Mouse (Mus musculus): ENCODE data around the gene Gast. TPM values are rescaled to one million over a fixed set of nuclear protein-coding genes. Genes with fewer than 3 reads are reported as not detected.

Gast gene
- polyA plus RNA-seq, 1 experiment from 2014 or later, result 1.7 TPM

- H3K36me3 ChIP-seq, result peaks cover 90% of the 10 kb centered on the region
- no peak overlapping the region for H3K27ac ChIP-seq
- no peaks in the 10 kb centered on the region for H3K9me3 ChIP-seq
- WGBS, result 90% methylated on average over 9 of the region's 9 CpGs
- no peak overlapping the region for H3K4me2 ChIP-seq
- H3K4me1 ChIP-seq (replicated peaks), result no peaks in the 10 kb centered on the region
- ATAC-seq (ENCODE audit: low FRiP score), result no peak
- no peak overlapping the region for H3K9ac ChIP-seq
- no peaks in the 10 kb centered on the region for H3K27me3 ChIP-seq
- H3K4me3 ChIP-seq, result no peak overlapping the region
Observed at GRCm38 (mm10) chr11:100375127-100375526, 40.9 kb downstream of the Gast start.

GRCm38 (mm10) chr11:100376005-100376404 lies 41.8 kb downstream of the Gast start:
- Histone ChIP-seq H3K9me3 (no peaks in the 10 kb centered on the region), H3K27me3 (no peaks in the 10 kb centered on the region), H3K4me3 (no peak overlapping the region), H3K27ac (no peak overlapping the region), H3K4me2 (no peak overlapping the region), H3K4me1 (replicated peaks) (no peaks in the 10 kb centered on the region), H3K36me3 (peaks cover 90% of the 10 kb centered on the region), H3K9ac (no peak overlapping the region)
- no peak for ATAC-seq (ENCODE audit: low FRiP score)
- WGBS, result 76% methylated on average over 4 of the region's 4 CpGs

- no peak overlapping the region; the same call in 1 of the 2 replicates for H3K27ac ChIP-seq
- no peak overlapping the region for H3K4me3 ChIP-seq
- no peaks in the 10 kb centered on the region for H3K9me3 ChIP-seq
- no peaks in the 10 kb centered on the region for H3K27me3 ChIP-seq
- H3K4me2 ChIP-seq, result no peak overlapping the region
- 91% methylated on average over 21 of the region's 21 CpGs for WGBS
- no peaks in the 10 kb centered on the region for H3K4me1 ChIP-seq (replicated peaks)
- no peak for ATAC-seq (ENCODE audit: low FRiP score)
- no peak overlapping the region for H3K9ac ChIP-seq
- H3K36me3 ChIP-seq, result peaks cover 90% of the 10 kb centered on the region
Observed at GRCm38 (mm10) chr11:100376746-100377389, 42.7 kb downstream of the Gast start.

GRCm38 (mm10) chr11:100377989-100378388 lies 43.8 kb downstream of the Gast start:
- H3K27me3 ChIP-seq, result no peaks in the 10 kb centered on the region
- 96% methylated on average over 14 of the region's 14 CpGs for WGBS
- H3K9me3 ChIP-seq, result no peaks in the 10 kb centered on the region
- H3K27ac ChIP-seq, result no peak overlapping the region
- ATAC-seq (ENCODE audit: low FRiP score), result no peak
- H3K4me3 ChIP-seq, result no peak overlapping the region
- H3K9ac ChIP-seq, result no peak overlapping the region
- no peaks in the 10 kb centered on the region for H3K4me1 ChIP-seq (replicated peaks)
- H3K36me3 ChIP-seq, result peaks cover 91% of the 10 kb centered on the region
- no peak overlapping the region for H3K4me2 ChIP-seq

GRCm38 (mm10) chr11:100378446-100378845 lies 44.2 kb downstream of the Gast start:
- no peaks in the 10 kb centered on the region for H3K9me3 ChIP-seq
- H3K27ac ChIP-seq, result no peak overlapping the region
- H3K4me3 ChIP-seq, result no peak overlapping the region
- no peak overlapping the region for H3K9ac ChIP-seq
- no peaks in the 10 kb centered on the region for H3K27me3 ChIP-seq
- peaks cover 91% of the 10 kb centered on the region for H3K36me3 ChIP-seq
- H3K4me2 ChIP-seq, result no peak overlapping the region
- WGBS, result 89% methylated on average over 5 of the region's 5 CpGs
- no peaks in the 10 kb centered on the region for H3K4me1 ChIP-seq (replicated peaks)
- no peak for ATAC-seq (ENCODE audit: low FRiP score)

GRCm38 (mm10) chr11:100379311-100379710 lies 45.1 kb downstream of the Gast start:
- WGBS, result 96% methylated on average over 4 of the region's 4 CpGs
- no peak for ATAC-seq (ENCODE audit: low FRiP score)

GRCm38 (mm10) chr11:100382682-100383081 lies 48.5 kb downstream of the Gast start:
- no peak overlapping the region for H3K9ac ChIP-seq
- no peak overlapping the region for H3K4me2 ChIP-seq
- H3K27ac ChIP-seq, result no peak overlapping the region
- no peak overlapping the region for H3K4me3 ChIP-seq
- H3K36me3 ChIP-seq, result peaks cover 84% of the 10 kb centered on the region
- H3K9me3 ChIP-seq, result no peaks in the 10 kb centered on the region
- 84% methylated on average over 6 of the region's 6 CpGs for WGBS
- H3K4me1 ChIP-seq (replicated peaks), result peaks cover 3% of the 10 kb centered on the region
- H3K27me3 ChIP-seq, result no peaks in the 10 kb centered on the region
- ATAC-seq (ENCODE audit: low FRiP score), result no peak

More at GRCm38 (mm10) chr11:100379311-100379710, 45.1 kb downstream of the Gast start:
- no peak overlapping the region for H3K4me3 ChIP-seq
- H3K9ac ChIP-seq, result no peak overlapping the region
- no peak overlapping the region for H3K27ac ChIP-seq
- no peak overlapping the region for H3K4me2 ChIP-seq
- no peaks in the 10 kb centered on the region for H3K9me3 ChIP-seq
- H3K36me3 ChIP-seq, result peaks cover 91% of the 10 kb centered on the region
- H3K4me1 ChIP-seq (replicated peaks), result no peaks in the 10 kb centered on the region
- no peaks in the 10 kb centered on the region for H3K27me3 ChIP-seq

- 89% methylated on average over 3 of the region's 3 CpGs for WGBS
- H3K4me2 ChIP-seq, result no peak overlapping the region
- H3K4me1 ChIP-seq (replicated peaks), result peaks cover 17% of the 10 kb centered on the region
- H3K27ac ChIP-seq, result no peak overlapping the region
- no peak overlapping the region for H3K9ac ChIP-seq
- no peaks in the 10 kb centered on the region for H3K27me3 ChIP-seq
- no peak for ATAC-seq (ENCODE audit: low FRiP score)
- H3K9me3 ChIP-seq, result no peaks in the 10 kb centered on the region
- peaks cover 65% of the 10 kb centered on the region for H3K36me3 ChIP-seq
- no peak overlapping the region for H3K4me3 ChIP-seq
Observed at GRCm38 (mm10) chr11:100385016-100385415, 50.8 kb downstream of the Gast start.

GRCm38 (mm10) chr11:100386586-100386985 lies 52.4 kb downstream of the Gast start:
- no peak overlapping the region for H3K4me3 ChIP-seq
- H3K27ac ChIP-seq, result no peak overlapping the region
- peaks cover 33% of the 10 kb centered on the region for H3K4me1 ChIP-seq (replicated peaks)
- no peak overlapping the region for H3K4me2 ChIP-seq
- no peak for ATAC-seq (ENCODE audit: low FRiP score)
- H3K27me3 ChIP-seq, result no peaks in the 10 kb centered on the region
- H3K9me3 ChIP-seq, result no peaks in the 10 kb centered on the region
- WGBS, result 49% methylated on average over 5 of the region's 5 CpGs
- H3K36me3 ChIP-seq, result peaks cover 50% of the 10 kb centered on the region
- H3K9ac ChIP-seq, result no peak overlapping the region

Other genes starting within 250 kb of the Gast start
- not detected in 2 replicates for gene Krt32, start 246.2 kb upstream of the Gast start, polyA plus RNA-seq (2015; fragmentation: Nextera tagmentation; extraction: Ambion mirVana)
- not detected in 2 replicates for gene Krt35, start 238.2 kb upstream of the Gast start, polyA plus RNA-seq (2015; fragmentation: Nextera tagmentation; extraction: Ambion mirVana)
- not detected in 2 replicates for gene Krt36, start 228.8 kb upstream of the Gast start, polyA plus RNA-seq (2015; fragmentation: Nextera tagmentation; extraction: Ambion mirVana)
- gene Krt13, start 212.8 kb upstream of the Gast start, polyA plus RNA-seq (2015; fragmentation: Nextera tagmentation; extraction: Ambion mirVana), result 0.57 TPM in 1 of 2 replicates, not detected in the other
- gene Krt15, start 198.5 kb upstream of the Gast start, polyA plus RNA-seq (2015; fragmentation: Nextera tagmentation; extraction: Ambion mirVana), result 0.22 and 1.2 TPM in 2 replicates
- 1.00 and 1.2 TPM in 2 replicates for gene Krt19, start 185.7 kb upstream of the Gast start, polyA plus RNA-seq (2015; fragmentation: Nextera tagmentation; extraction: Ambion mirVana)
- not detected in 2 replicates for gene Krt9, start 141.2 kb upstream of the Gast start, polyA plus RNA-seq (2015; fragmentation: Nextera tagmentation; extraction: Ambion mirVana)
- 0.12 and 0.39 TPM in 2 replicates for gene Krt14, start 126.9 kb upstream of the Gast start, polyA plus RNA-seq (2015; fragmentation: Nextera tagmentation; extraction: Ambion mirVana)
- gene Krt16, start 85.5 kb upstream of the Gast start, polyA plus RNA-seq (2015; fragmentation: Nextera tagmentation; extraction: Ambion mirVana), result not detected in 2 replicates
- gene Krt17, start 73.4 kb upstream of the Gast start, polyA plus RNA-seq (2015; fragmentation: Nextera tagmentation; extraction: Ambion mirVana), result 0.17 TPM in 1 of 2 replicates, not detected in the other
- not detected in 2 replicates for gene Krt42, start 64.5 kb upstream of the Gast start, polyA plus RNA-seq (2015; fragmentation: Nextera tagmentation; extraction: Ambion mirVana)
- 1,398 and 1,436 TPM in 2 replicates for gene Eif1, start 14.5 kb upstream of the Gast start, polyA plus RNA-seq (2015; fragmentation: Nextera tagmentation; extraction: Ambion mirVana)
- 94.1 and 94.4 TPM in 2 replicates for gene Hap1, start 21.7 kb downstream of the Gast start, polyA plus RNA-seq (2015; fragmentation: Nextera tagmentation; extraction: Ambion mirVana)
- 65.5 and 73.9 TPM in 2 replicates for gene Jup, start 63.4 kb downstream of the Gast start, polyA plus RNA-seq (2015; fragmentation: Nextera tagmentation; extraction: Ambion mirVana)
- gene P3h4, start 80.4 kb downstream of the Gast start, polyA plus RNA-seq (2015; fragmentation: Nextera tagmentation; extraction: Ambion mirVana), result 17.6 and 20.2 TPM in 2 replicates
- 27.2 and 32.3 TPM in 2 replicates for gene Fkbp10, start 81.3 kb downstream of the Gast start, polyA plus RNA-seq (2015; fragmentation: Nextera tagmentation; extraction: Ambion mirVana)
- gene Nt5c3b, start 107.4 kb downstream of the Gast start, polyA plus RNA-seq (2015; fragmentation: Nextera tagmentation; extraction: Ambion mirVana), result 103 and 106 TPM in 2 replicates
- 0.75 and 0.84 TPM in 2 replicates for gene Klhl10, start 107.5 kb downstream of the Gast start, polyA plus RNA-seq (2015; fragmentation: Nextera tagmentation; extraction: Ambion mirVana)
- 11.0 and 12.2 TPM in 2 replicates for gene Klhl11, start 138.3 kb downstream of the Gast start, polyA plus RNA-seq (2015; fragmentation: Nextera tagmentation; extraction: Ambion mirVana)
- 255 and 257 TPM in 2 replicates for gene Acly, start 193.6 kb downstream of the Gast start, polyA plus RNA-seq (2015; fragmentation: Nextera tagmentation; extraction: Ambion mirVana)
- 2.0 and 2.8 TPM in 2 replicates for gene Ttc25, start 211.2 kb downstream of the Gast start, polyA plus RNA-seq (2015; fragmentation: Nextera tagmentation; extraction: Ambion mirVana)
- 34.5 and 37.0 TPM in 2 replicates for gene Cnp, start 240.5 kb downstream of the Gast start, polyA plus RNA-seq (2015; fragmentation: Nextera tagmentation; extraction: Ambion mirVana)

All from hindbrain, embryonic 13.5 days (tissue).